Mouse (Mus musculus): ENCODE measurements around the gene Dbnl. TPM values are rescaled to one million over a fixed set of nuclear protein-coding genes. Genes with fewer than 3 reads are reported as not detected.
"Not testable (repeated sequence)": the region's sequence is repeated elsewhere in the genome, so short reads cannot be mapped to it uniquely, and the experiment has no call there.

The Dbnl gene
- total RNA-seq, 2 experiments from 2014 or later: 10.7 to 14.0 TPM

DNA sequence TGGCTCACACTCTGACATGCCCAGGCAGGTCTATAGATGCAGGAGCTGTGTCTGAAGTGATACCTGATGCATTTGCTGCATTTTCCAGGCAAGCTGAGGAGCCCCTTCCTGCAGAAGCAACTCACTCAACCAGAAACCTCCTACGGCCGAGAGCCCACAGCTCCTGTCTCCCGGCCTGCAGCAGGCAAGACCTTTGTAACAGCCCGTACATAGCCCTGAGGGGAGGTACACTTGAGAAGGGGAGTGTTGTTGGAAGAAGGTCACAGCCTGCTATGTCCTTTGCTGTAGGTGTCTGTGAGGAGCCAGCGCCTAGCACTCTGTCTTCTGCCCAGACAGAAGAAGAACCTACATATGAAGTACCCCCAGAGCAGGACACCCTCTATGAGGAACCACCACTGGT is 9.6 kb downstream of the Dbnl start:
- intact Hi-C loops (cut with DNase I): no loop called here
- no peak overlapping the region for H3K4me3 ChIP-seq
- DNase-seq: no peak
- no peak overlapping the region for H3K27ac ChIP-seq
- no peak for TF ChIP-seq CTCF (IDR thresholded peaks at IDR 0.05)

DNA sequence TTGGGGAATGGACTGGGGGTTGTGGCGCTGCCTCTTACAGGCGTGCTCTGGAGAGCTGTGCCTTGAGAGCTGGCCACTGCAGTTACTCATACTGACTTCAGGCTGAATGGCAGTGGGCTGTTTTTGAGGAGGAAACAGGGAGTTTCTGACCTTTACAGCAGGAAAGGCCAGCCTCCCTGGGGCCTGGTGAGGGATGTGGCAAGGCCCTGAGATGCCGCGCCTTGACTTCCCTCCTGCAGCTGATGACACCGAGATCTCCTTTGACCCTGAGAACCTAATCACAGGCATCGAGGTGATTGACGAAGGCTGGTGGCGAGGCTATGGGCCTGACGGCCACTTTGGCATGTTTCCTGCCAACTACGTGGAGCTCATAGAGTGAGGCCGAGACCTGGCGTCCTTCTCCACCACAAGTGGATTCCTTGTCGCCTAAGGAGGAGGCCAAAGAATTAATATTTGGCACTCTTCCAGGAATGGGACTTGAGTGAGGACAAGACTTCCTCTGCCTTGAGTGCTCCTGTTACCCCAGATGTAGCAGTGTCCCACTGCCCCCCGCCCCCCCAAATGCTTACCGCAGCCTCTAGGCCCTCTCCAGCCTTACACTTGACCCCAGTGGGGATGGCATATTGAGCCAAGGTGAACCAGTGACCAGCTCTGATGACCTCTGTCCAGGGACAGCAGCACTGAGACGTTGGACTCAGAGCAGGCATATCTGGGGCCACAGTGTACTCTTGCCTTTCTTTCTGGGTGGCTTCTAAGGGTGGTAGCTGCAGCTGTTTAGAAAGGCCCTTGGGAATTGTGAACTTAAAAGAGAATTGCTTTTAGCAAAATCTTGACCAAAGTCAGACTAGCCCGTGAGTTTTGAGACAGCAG is 11.6 kb downstream of the Dbnl start:
- intact Hi-C loops (cut with DNase I): no loop called here
- Histone ChIP-seq H3K4me3 (no peak overlapping the region), H3K27ac (peak overlapping the region; percentile 98)
- peak; percentile 73 for DNase-seq
- no peak for TF ChIP-seq CTCF (IDR thresholded peaks at IDR 0.05)

DNA sequence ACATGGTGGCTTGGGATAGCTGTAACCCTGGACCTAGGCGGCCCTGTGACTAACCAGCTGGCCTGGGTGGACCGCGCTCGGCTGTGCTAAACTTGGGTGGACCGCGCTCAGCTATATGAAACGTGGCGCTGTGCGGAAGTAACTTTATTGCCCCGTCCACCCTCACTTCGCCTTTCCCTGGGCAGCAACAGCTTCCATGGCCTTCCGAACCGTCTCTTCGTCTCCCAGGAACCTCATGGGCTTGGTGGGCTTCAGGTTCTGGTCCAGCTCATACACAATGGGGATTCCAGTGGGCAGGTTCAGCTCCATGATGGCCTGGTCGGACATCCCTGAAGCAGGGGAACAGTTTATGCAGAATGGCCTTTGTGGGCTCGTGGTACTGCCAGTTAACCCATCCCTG is 13.2 kb downstream of the Dbnl start:
- peak; percentile 45 for DNase-seq
- no peak for TF ChIP-seq CTCF (IDR thresholded peaks at IDR 0.05)
- intact Hi-C loops (cut with DNase I): no loop called here
- Histone ChIP-seq H3K4me3 (peak overlapping the region; percentile 80), H3K27ac (peak overlapping the region; percentile 98)

DNA sequence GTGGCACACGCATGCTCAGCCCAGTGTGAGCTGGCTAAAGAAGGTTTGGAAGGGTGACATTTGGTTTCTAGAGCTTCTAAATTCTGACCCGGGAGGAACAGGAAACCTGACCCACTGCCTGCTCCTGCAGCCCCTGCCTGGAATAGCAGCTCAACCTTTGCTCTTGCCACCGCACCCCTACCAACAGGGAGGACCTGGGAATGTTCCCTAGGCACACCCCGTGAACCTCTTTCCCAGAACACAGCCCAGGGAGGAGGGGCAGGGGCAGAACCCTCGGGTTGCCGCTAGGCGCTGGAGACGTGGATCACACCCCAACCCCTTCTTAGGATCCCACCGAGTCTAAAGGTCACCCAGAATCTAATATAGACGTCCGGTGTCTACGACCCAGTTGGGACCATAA is 13.7 kb downstream of the Dbnl start:
- Histone ChIP-seq H3K4me3 (peak overlapping the region; percentile 80), H3K27ac (peak overlapping the region; percentile 98)
- intact Hi-C loops (cut with DNase I): loop anchor here (2.0 kb wide), 1 partner anchor 35 kb away; no protein-coding TSS in a partner anchor
- TF ChIP-seq CTCF (IDR thresholded peaks at IDR 0.05): peak; percentile 53
- DNase-seq: peak; percentile 90

DNA sequence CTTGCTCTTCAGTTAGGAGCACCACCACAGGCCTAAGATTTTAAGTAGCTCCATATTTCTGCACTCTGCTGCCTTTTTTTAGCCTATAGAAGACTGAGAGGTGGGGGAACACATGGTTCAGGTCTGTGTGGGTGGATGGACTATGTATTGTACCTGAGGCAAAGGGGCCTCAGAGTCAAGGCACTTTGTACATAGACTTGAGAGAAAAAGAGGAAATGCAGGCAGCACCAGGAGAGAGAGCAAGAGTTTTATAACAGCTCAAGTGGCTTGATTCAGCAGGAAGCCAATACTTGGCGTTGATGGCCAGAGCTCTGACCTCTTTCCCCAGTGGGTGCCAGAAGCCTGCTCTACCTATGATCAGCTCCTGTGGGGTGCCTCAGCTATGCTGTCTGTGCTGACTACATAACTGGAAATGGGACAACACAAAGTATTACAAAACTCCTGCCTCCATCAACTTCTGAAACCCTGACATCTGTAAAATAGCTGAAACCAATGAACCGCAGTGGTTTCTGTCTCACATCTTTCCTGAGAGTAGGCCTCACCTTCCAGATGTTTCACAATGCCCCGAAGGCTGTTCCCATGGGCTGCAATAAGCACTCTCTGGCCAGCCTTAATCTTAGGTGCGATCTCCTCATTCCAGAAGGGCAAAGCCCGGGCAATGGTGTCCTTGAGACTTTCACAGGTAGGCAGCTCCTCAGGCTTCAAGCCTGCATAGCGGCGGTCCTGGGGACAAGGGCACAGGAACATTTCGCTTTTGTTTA is 14.3 kb downstream of the Dbnl start:
- DNase-seq: peak; percentile 52
- Histone ChIP-seq H3K4me3 (peak overlapping the region; percentile 80), H3K27ac (peak overlapping the region; percentile 98)
- intact Hi-C loops (cut with DNase I): loop anchor here (2.0 kb wide), 1 partner anchor 34 kb away; no protein-coding TSS in a partner anchor
- no peak for TF ChIP-seq CTCF (IDR thresholded peaks at IDR 0.05)

DNA sequence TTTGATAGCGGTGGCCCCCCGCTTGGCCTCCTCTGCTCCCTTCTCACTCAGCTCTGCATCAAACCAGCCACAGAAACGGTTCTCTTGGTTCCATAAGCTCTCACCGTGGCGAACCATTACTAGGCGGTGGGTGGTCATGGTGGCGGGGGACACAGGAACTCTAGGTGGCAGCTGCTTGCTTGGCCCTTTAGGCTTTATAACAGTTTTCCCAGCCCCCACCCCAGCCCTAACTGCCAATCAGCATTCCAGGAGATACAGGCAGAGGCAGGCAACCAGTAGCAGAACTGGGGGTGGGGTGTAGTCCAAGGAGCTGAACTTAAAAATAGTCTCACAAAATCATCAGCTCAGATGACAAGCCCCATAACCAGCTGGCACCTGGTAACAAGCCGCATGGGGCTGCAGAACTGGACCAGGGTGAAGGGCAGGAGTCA is 15.3 kb downstream of the Dbnl start, which contains the start of gene Pgam2:
Pgam2 (minus strand) TSS at position 183 of the 431 bp plus-strand sequence.
- Histone ChIP-seq H3K27ac (peak within 1 kb of the TSS; percentile 98), H3K4me3 (peak within 1 kb of the TSS; percentile 80)
- intact Hi-C loops (cut with DNase I): loop anchor here (2.0 kb wide), 1 partner anchor 33 kb away; no protein-coding TSS in a partner anchor
- TF ChIP-seq CTCF (IDR thresholded peaks at IDR 0.05): no peak
- DNase-seq: peak; percentile 87

DNA sequence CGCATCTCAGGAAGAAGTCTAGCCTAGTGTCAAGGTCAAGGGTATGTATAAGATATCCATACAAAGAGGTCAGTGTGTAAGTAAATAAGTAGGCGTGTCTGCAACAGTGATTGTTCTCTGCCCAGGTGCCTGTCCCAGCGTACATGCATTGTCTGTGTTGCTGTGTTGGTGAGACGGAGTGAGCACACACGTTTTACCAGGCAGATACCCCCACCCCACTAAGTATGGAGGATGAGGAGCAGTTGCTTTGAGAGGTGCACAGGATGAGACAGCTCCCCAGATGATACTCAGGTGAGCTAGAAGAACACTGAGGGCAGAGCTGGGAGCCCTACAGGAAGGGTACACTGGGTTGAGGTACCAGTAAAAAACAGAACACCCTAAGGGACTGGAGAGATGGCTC is 15.9 kb downstream of the Dbnl start:
- peak overlapping the region; percentile 98 for H3K27ac ChIP-seq
- no peak for TF ChIP-seq CTCF (IDR thresholded peaks at IDR 0.05)
- peak overlapping the region; percentile 23 for H3K4me3 ChIP-seq
- intact Hi-C loops (cut with DNase I): no loop called here
- DNase-seq: no peak

DNA sequence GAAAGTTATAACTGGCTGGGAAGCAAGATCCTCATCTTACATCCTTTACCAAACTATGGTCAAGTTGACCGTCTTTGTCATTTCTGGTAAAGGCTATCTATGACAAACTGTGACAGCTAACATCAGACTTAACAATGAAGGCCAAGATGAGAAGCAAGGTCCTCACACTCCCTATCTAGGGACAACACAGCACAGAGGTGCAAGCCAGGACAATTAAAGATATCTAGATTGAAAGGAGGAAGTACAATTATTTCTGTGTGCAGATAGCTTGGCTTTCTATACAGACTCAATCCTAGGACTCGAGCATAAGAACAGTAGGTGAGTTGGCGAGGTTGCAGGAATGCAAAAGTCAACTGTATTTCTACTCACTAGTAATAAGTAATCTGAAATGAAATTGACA is 17.4 kb downstream of the Dbnl start:
- H3K4me3 ChIP-seq: no peak overlapping the region
- intact Hi-C loops (cut with DNase I): no loop called here
- DNase-seq: no peak
- no peak for TF ChIP-seq CTCF (IDR thresholded peaks at IDR 0.05)
- no peak overlapping the region; the same call in 1 of the 2 replicates for H3K27ac ChIP-seq

DNA sequence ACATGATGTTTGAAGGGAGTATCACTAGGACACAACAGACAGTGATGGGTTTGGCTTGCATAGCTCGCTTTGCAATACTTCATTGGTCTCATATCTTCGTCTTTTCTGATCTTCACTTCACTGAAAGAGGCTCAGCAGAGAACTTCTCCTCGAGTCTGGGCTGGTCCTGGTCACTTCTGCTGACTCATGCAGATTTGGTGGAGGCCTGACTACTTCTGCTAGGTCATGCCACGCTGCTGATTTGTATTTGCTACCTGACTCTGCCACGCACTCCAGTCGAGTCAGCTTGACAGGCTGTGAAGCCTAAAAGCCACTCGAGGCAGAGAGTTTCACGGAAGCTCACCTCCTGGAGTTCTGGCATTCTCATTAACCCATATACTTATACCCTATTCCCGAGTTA is 19.7 kb downstream of the Dbnl start:
- no peak overlapping the region for H3K4me3 ChIP-seq
- intact Hi-C loops (cut with DNase I): no loop called here
- no peak for TF ChIP-seq CTCF (IDR thresholded peaks at IDR 0.05)
- no peak for DNase-seq
- H3K27ac ChIP-seq: no peak overlapping the region

DNA sequence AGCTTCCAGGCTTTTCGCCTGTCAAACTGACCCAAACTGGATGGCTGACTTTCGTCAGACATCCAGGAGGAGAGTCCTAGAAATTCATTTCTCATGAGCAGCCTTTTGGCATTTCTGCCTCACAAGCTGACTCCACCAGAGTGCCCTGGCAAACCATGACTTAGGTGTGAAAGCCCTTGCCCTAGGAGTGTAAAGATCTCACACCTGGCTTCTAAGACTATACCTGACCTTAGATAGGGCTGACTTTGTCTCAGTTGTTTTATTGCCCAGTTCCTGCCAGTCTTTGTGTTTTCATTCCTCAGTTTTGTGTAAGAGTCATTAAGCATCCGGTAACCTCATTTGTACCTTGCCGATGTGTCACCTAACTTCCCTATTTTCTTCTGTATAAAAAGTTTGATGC is 21.2 kb downstream of the Dbnl start:
- not testable (repeated sequence) for DNase-seq, H3K4me3 ChIP-seq

DNA sequence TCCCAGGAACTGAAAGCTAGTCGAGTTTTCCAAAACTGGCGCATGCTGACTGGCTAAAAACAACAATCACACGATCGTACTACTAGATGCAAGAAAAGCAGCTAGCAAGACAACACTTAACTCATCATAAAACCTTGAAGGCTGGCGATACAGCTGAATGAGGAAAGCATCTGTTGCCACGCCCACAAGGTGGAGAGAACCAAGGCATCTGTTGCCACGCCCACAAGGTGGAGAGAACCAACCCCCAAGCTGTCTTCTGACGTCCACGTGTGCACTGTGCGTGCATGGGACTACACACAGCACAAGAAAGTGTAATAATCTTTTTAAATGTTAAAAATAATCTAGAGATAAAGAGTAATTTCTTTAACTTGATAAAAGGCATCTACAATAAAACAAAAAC is 25.1 kb downstream of the Dbnl start:
- H3K4me3 ChIP-seq: no peak overlapping the region
- H3K27ac ChIP-seq: no peak overlapping the region
- intact Hi-C loops (cut with DNase I): no loop called here
- no peak for DNase-seq
- no peak for TF ChIP-seq CTCF (IDR thresholded peaks at IDR 0.05)

More for the DNA sequence above, 21.2 kb downstream of the Dbnl start:
- H3K27ac ChIP-seq; intact Hi-C loops (cut with DNase I): not testable (repeated sequence)

DNA sequence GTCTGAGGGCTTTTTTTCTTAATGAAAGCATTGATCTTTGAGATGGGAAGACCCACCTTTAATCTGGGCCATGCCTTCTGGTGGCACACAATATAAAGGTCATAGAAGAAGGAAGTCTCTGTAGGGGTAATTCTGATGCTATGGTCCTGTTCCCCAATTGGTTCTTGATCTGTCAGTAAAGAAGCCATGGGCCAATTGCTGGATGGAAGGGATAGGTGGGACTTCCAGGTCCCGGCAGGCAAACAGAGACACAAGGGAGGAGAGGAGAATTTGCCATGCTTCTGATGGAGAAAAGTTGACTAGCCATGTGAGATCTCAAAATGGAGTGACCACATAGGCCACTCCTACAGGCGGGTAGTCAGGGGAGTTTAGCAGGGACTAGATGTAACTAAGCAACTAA is 30.9 kb downstream of the Dbnl start:
- intact Hi-C loops (cut with DNase I): no loop called here

DNA sequence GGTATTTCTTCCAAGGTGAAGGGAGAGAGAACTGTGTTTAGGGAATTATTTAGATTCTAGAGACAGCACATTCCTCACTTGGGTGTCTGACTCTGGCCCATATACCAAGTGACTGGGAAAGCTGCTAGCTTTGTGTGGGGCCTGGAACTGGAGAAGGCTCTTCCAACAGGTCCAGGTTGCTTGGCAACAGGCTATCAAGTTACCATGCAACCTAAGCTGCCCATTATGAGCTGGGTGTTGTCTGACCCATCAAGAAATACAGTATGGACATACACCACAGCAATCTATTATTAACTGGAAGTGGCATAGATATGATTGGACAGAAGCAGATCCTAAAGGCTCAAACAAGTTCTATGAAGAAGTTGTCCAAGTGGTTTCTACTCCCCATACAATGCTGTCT is 37.1 kb downstream of the Dbnl start:
- Histone ChIP-seq H3K4me3 (no peak overlapping the region), H3K27ac (no peak overlapping the region)
- no peak for TF ChIP-seq CTCF (IDR thresholded peaks at IDR 0.05)
- no peak for DNase-seq
- intact Hi-C loops (cut with DNase I): no loop called here

More for the DNA sequence above, 30.9 kb downstream of the Dbnl start:
- DNase-seq: no peak
- no peak for TF ChIP-seq CTCF (IDR thresholded peaks at IDR 0.05)
- Histone ChIP-seq H3K27ac (no peak overlapping the region), H3K4me3 (no peak overlapping the region)
